Mouse (Mus musculus): ENCODE measurements around the gene Gse1. TPM values are rescaled to one million over a fixed set of nuclear protein-coding genes. Genes with fewer than 3 reads are reported as not detected.

Gene Gse1
- polyA plus RNA-seq, 1 experiment, result 55.9 TPM

GRCm38 (mm10) chr8:120620441-120620840 is 392.2 kb downstream of the Gse1 start:
- Histone ChIP-seq H3K27me3 (ENCODE audit: control insufficient read depth, insufficient read depth, low read length) (no peaks in the 10 kb centered on the region), H3K36me3 (ENCODE audit: control insufficient read depth, insufficient read depth, low read length) (no peaks in the 10 kb centered on the region), H3K27ac (ENCODE audit: insufficient read depth, low read depth, low read length) (no peak overlapping the region), H3K4me3 (ENCODE audit: low read depth, low read length) (no peak overlapping the region), H3K4me1 (ENCODE audit: control insufficient read depth, insufficient read depth, insufficient read length, low read length) (peaks cover 6% of the 10 kb centered on the region; the same call in 1 of the 2 replicates)
- TF ChIP-seq CTCF (IDR thresholded peaks at IDR 0.05; ENCODE audit: extremely low read depth, insufficient read length, insufficient replicate concordance, low read depth, low read length), result no peak
- no peak for TF ChIP-seq POLR2A (IDR thresholded peaks at IDR 0.05; ENCODE audit: low read depth, low read length)
- 50% methylated on average over 7 of the region's 7 CpGs for WGBS

- 70% methylated on average over 14 of the region's 14 CpGs for WGBS
- TF ChIP-seq CTCF (IDR thresholded peaks at IDR 0.05; ENCODE audit: extremely low read depth, insufficient read length, insufficient replicate concordance, low read depth, low read length) (no peak), POLR2A (IDR thresholded peaks at IDR 0.05; ENCODE audit: low read depth, low read length) (no peak)
These were observed 393.9 kb downstream of the Gse1 start for GRCm38 (mm10) chr8:120622161-120622560.

GRCm38 (mm10) chr8:120623608-120624007 is 395.4 kb downstream of the Gse1 start:
- H3K4me3 ChIP-seq (ENCODE audit: low read depth, low read length), result no peak overlapping the region
- H3K4me1 ChIP-seq (ENCODE audit: control insufficient read depth, insufficient read depth, insufficient read length, low read length), result peaks cover 6% of the 10 kb centered on the region; the same call in 1 of the 2 replicates
- no peaks in the 10 kb centered on the region for H3K27me3 ChIP-seq (ENCODE audit: control insufficient read depth, insufficient read depth, low read length)
- H3K27ac ChIP-seq (ENCODE audit: insufficient read depth, low read depth, low read length), result no peak overlapping the region
- no peaks in the 10 kb centered on the region for H3K36me3 ChIP-seq (ENCODE audit: control insufficient read depth, insufficient read depth, low read length)
- no peak for TF ChIP-seq CTCF (IDR thresholded peaks at IDR 0.05; ENCODE audit: extremely low read depth, insufficient read length, insufficient replicate concordance, low read depth, low read length)
- TF ChIP-seq POLR2A (IDR thresholded peaks at IDR 0.05; ENCODE audit: low read depth, low read length), result no peak
- 60% methylated on average over 2 of the region's 2 CpGs for WGBS

More at GRCm38 (mm10) chr8:120622161-120622560, 393.9 kb downstream of the Gse1 start:
- H3K4me3 ChIP-seq (ENCODE audit: low read depth, low read length), result no peak overlapping the region
- H3K27ac ChIP-seq (ENCODE audit: insufficient read depth, low read depth, low read length), result no peak overlapping the region
- H3K36me3 ChIP-seq (ENCODE audit: control insufficient read depth, insufficient read depth, low read length), result no peaks in the 10 kb centered on the region
- H3K27me3 ChIP-seq (ENCODE audit: control insufficient read depth, insufficient read depth, low read length), result no peaks in the 10 kb centered on the region
- peaks cover 6% of the 10 kb centered on the region; the same call in 1 of the 2 replicates for H3K4me1 ChIP-seq (ENCODE audit: control insufficient read depth, insufficient read depth, insufficient read length, low read length)

GRCm38 (mm10) chr8:120626461-120626860 is 398.2 kb downstream of the Gse1 start:
- H3K4me1 ChIP-seq (ENCODE audit: control insufficient read depth, insufficient read depth, insufficient read length, low read length), result no peaks in the 10 kb centered on the region
- H3K4me3 ChIP-seq (ENCODE audit: low read depth, low read length), result no peak overlapping the region
- TF ChIP-seq CTCF (IDR thresholded peaks at IDR 0.05; ENCODE audit: extremely low read depth, insufficient read length, insufficient replicate concordance, low read depth, low read length) (no peak), POLR2A (IDR thresholded peaks at IDR 0.05; ENCODE audit: low read depth, low read length) (no peak)
- no peak overlapping the region for H3K27ac ChIP-seq (ENCODE audit: insufficient read depth, low read depth, low read length)
- H3K36me3 ChIP-seq (ENCODE audit: control insufficient read depth, insufficient read depth, low read length), result no peaks in the 10 kb centered on the region
- no peaks in the 10 kb centered on the region for H3K27me3 ChIP-seq (ENCODE audit: control insufficient read depth, insufficient read depth, low read length)
- WGBS, result 79% methylated on average over 11 of the region's 11 CpGs

- Histone ChIP-seq H3K4me3 (ENCODE audit: low read depth, low read length) (no peak overlapping the region), H3K27ac (ENCODE audit: insufficient read depth, low read depth, low read length) (no peak overlapping the region), H3K27me3 (ENCODE audit: control insufficient read depth, insufficient read depth, low read length) (no peaks in the 10 kb centered on the region), H3K4me1 (ENCODE audit: control insufficient read depth, insufficient read depth, insufficient read length, low read length) (no peaks in the 10 kb centered on the region), H3K36me3 (ENCODE audit: control insufficient read depth, insufficient read depth, low read length) (no peaks in the 10 kb centered on the region)
- 91% methylated on average over 5 of the region's 5 CpGs for WGBS
- TF ChIP-seq CTCF (IDR thresholded peaks at IDR 0.05; ENCODE audit: extremely low read depth, insufficient read length, insufficient replicate concordance, low read depth, low read length) (no peak), POLR2A (IDR thresholded peaks at IDR 0.05; ENCODE audit: low read depth, low read length) (no peak)
These were observed 399.0 kb downstream of the Gse1 start for GRCm38 (mm10) chr8:120627298-120627697.

- Histone ChIP-seq H3K27ac (ENCODE audit: insufficient read depth, low read depth, low read length) (no peak overlapping the region), H3K36me3 (ENCODE audit: control insufficient read depth, insufficient read depth, low read length) (no peaks in the 10 kb centered on the region), H3K27me3 (ENCODE audit: control insufficient read depth, insufficient read depth, low read length) (peaks cover 6% of the 10 kb centered on the region; the same call in 1 of the 2 replicates), H3K4me1 (ENCODE audit: control insufficient read depth, insufficient read depth, insufficient read length, low read length) (peaks cover 8% of the 10 kb centered on the region), H3K4me3 (ENCODE audit: low read depth, low read length) (no peak overlapping the region)
- no peak for TF ChIP-seq CTCF (IDR thresholded peaks at IDR 0.05; ENCODE audit: extremely low read depth, insufficient read length, insufficient replicate concordance, low read depth, low read length)
- TF ChIP-seq POLR2A (IDR thresholded peaks at IDR 0.05; ENCODE audit: low read depth, low read length), result no peak
- WGBS, result 69% methylated on average over 5 of the region's 5 CpGs
These were observed 401.8 kb downstream of the Gse1 start for GRCm38 (mm10) chr8:120630031-120630430.

- H3K4me3 ChIP-seq (ENCODE audit: low read depth, low read length), result no peak overlapping the region
- no peak overlapping the region for H3K27ac ChIP-seq (ENCODE audit: insufficient read depth, low read depth, low read length)
- peaks cover 6% of the 10 kb centered on the region; the same call in 1 of the 2 replicates for H3K27me3 ChIP-seq (ENCODE audit: control insufficient read depth, insufficient read depth, low read length)
- 55% methylated on average over 6 of the region's 6 CpGs for WGBS
- H3K36me3 ChIP-seq (ENCODE audit: control insufficient read depth, insufficient read depth, low read length), result no peaks in the 10 kb centered on the region
- TF ChIP-seq CTCF (IDR thresholded peaks at IDR 0.05; ENCODE audit: extremely low read depth, insufficient read length, insufficient replicate concordance, low read depth, low read length), result no peak
- TF ChIP-seq POLR2A (IDR thresholded peaks at IDR 0.05; ENCODE audit: low read depth, low read length), result no peak
- peaks cover 8% of the 10 kb centered on the region for H3K4me1 ChIP-seq (ENCODE audit: control insufficient read depth, insufficient read depth, insufficient read length, low read length)
These were observed 402.6 kb downstream of the Gse1 start for GRCm38 (mm10) chr8:120630848-120631247.

Other genes starting within 250 kb of the Gse1 start
- gene Crispld2, start 236.0 kb upstream of the Gse1 start, polyA plus RNA-seq (2012; rRNA removed), result 8.1 and 8.9 TPM in 2 replicates
- gene Zdhhc7, start 127.0 kb upstream of the Gse1 start, polyA plus RNA-seq (2012; rRNA removed), result 99.7 and 172 TPM in 2 replicates
- 8.0 and 22.6 TPM in 2 replicates for gene 6430548M08Rik, start 114.3 kb upstream of the Gse1 start, polyA plus RNA-seq (2012; rRNA removed)
- not detected in 2 replicates for gene Fam92b, start 51.0 kb upstream of the Gse1 start, polyA plus RNA-seq (2012; rRNA removed)